Mouse (Mus musculus): ENCODE measurements around the gene Rcn3.

- TF ChIP-seq HCFC1 (IDR thresholded peaks at IDR 0.05; ENCODE audit: borderline replicate concordance, insufficient read depth, low read length) (no peak), CHD2 (IDR thresholded peaks at IDR 0.05; ENCODE audit: low read depth, low read length) (no peak), ZNF384 (IDR thresholded peaks at IDR 0.05; ENCODE audit: low read depth, low read length) (no peak)
Observed at GRCm38 (mm10) chr7:45073949-45074348, 18.1 kb downstream of the Rcn3 start.
